Mouse (Mus musculus): ENCODE measurements around the gene Hist1h4a. TPM values are rescaled to one million over a fixed set of nuclear protein-coding genes. Genes with fewer than 3 reads are reported as not detected.

The Hist1h4a gene
- polyA plus RNA-seq, 1 experiment from 2014 or later = 0.93 TPM

- Histone ChIP-seq H3K4me2 (no peak overlapping the region), H3K4me3 (no peak overlapping the region), H3K36me3 (no peaks in the 10 kb centered on the region), H3K27ac (0 out of 2 replicates have a peak overlapping the region, but pooled peaks have one; percentile 20), H3K9ac (no peak overlapping the region), H3K27me3 (replicated peaks) (no peaks in the 10 kb centered on the region; the same call in 1 of the 2 replicates), H3K9me3 (replicated peaks) (no peaks in the 10 kb centered on the region), H3K4me1 (0 out of 2 replicates have a peak, but pooled peaks cover 3% of the 10 kb centered on the region)
- 44% methylated on average over 11 of the region's 11 CpGs for WGBS (ENCODE audit: insufficient replicate concordance)
- ATAC-seq = no peak
These were observed 43.9 kb downstream of the Hist1h4a start for GRCm38 (mm10) chr13:23717176-23717575.

- WGBS (ENCODE audit: insufficient replicate concordance) = 27% methylated on average over 5 of the region's 5 CpGs
- no peaks in the 10 kb centered on the region for H3K36me3 ChIP-seq
- no peak for ATAC-seq
These were observed 44.6 kb downstream of the Hist1h4a start for GRCm38 (mm10) chr13:23716261-23717042.

More at GRCm38 (mm10) chr13:23716261-23717042, 44.6 kb downstream of the Hist1h4a start:
- Histone ChIP-seq H3K27me3 (replicated peaks) (peaks cover 2% of the 10 kb centered on the region), H3K4me3 (no peak overlapping the region), H3K4me1 (0 out of 2 replicates have a peak, but pooled peaks cover 4% of the 10 kb centered on the region), H3K4me2 (no peak overlapping the region), H3K9ac (no peak overlapping the region), H3K9me3 (replicated peaks) (no peaks in the 10 kb centered on the region), H3K27ac (no peak overlapping the region)

Small RNA genes within 50 kb of the gene (microRNA-seq; reads per million reads assigned to microRNA genes)
- gene Gm44314 (not detected), gene Gm44484 (not detected)

Other genes starting within 250 kb of the Hist1h4a start
- 4.4 and 4.7 TPM in 2 replicates for gene Hist1h4h, start 230.2 kb downstream of the Hist1h4a start, polyA plus RNA-seq (2016; fragmentation: Nextera tagmentation; extraction: Ambion mirVana)
- 7.8 and 13.9 TPM in 2 replicates for gene Hist1h2af, start 227.3 kb downstream of the Hist1h4a start, polyA plus RNA-seq (2016; fragmentation: Nextera tagmentation; extraction: Ambion mirVana)
- 12.9 and 16.3 TPM in 2 replicates for gene Hist1h3g, start 225.8 kb downstream of the Hist1h4a start, polyA plus RNA-seq (2016; fragmentation: Nextera tagmentation; extraction: Ambion mirVana)
- gene Hist1h2bh, start 217.8 kb downstream of the Hist1h4a start, polyA plus RNA-seq (2016; fragmentation: Nextera tagmentation; extraction: Ambion mirVana) = 1.4 and 1.5 TPM in 2 replicates
- 1.3 and 1.6 TPM in 2 replicates for gene Hist1h3f, start 217.2 kb downstream of the Hist1h4a start, polyA plus RNA-seq (2016; fragmentation: Nextera tagmentation; extraction: Ambion mirVana)
- gene Hist1h4f, start 209.6 kb downstream of the Hist1h4a start, polyA plus RNA-seq (2016; fragmentation: Nextera tagmentation; extraction: Ambion mirVana) = 1.1 and 1.6 TPM in 2 replicates
- gene Hist1h1d, start 208.0 kb downstream of the Hist1h4a start, polyA plus RNA-seq (2016; fragmentation: Nextera tagmentation; extraction: Ambion mirVana) = 0.89 and 0.93 TPM in 2 replicates
- 4.9 and 6.2 TPM in 2 replicates for gene Hist1h3e, start 198.9 kb downstream of the Hist1h4a start, polyA plus RNA-seq (2016; fragmentation: Nextera tagmentation; extraction: Ambion mirVana)
- gene Hist1h2ae, start 190.0 kb downstream of the Hist1h4a start, polyA plus RNA-seq (2016; fragmentation: Nextera tagmentation; extraction: Ambion mirVana) = 106 and 109 TPM in 2 replicates
- gene Hist1h2bg, start 189.8 kb downstream of the Hist1h4a start, polyA plus RNA-seq (2016; fragmentation: Nextera tagmentation; extraction: Ambion mirVana) = 10.7 and 14.4 TPM in 2 replicates
- 7.1 and 9.9 TPM in 2 replicates for gene Hist1h2bf, start 187.0 kb downstream of the Hist1h4a start, polyA plus RNA-seq (2016; fragmentation: Nextera tagmentation; extraction: Ambion mirVana)
- 1.2 and 3.1 TPM in 2 replicates for gene Hist1h2ad, start 186.8 kb downstream of the Hist1h4a start, polyA plus RNA-seq (2016; fragmentation: Nextera tagmentation; extraction: Ambion mirVana)
- gene Hist1h3d, start 185.5 kb downstream of the Hist1h4a start, polyA plus RNA-seq (2016; fragmentation: Nextera tagmentation; extraction: Ambion mirVana) = 5.3 and 6.2 TPM in 2 replicates
- gene Hist1h4d, start 179.6 kb downstream of the Hist1h4a start, polyA plus RNA-seq (2016; fragmentation: Nextera tagmentation; extraction: Ambion mirVana) = 128 and 134 TPM in 2 replicates
- 2.1 and 2.2 TPM in 2 replicates for gene Hist1h2be, start 140.1 kb downstream of the Hist1h4a start, polyA plus RNA-seq (2016; fragmentation: Nextera tagmentation; extraction: Ambion mirVana)
- 26.5 and 27.9 TPM in 2 replicates for gene Hist1h1e, start 138.7 kb downstream of the Hist1h4a start, polyA plus RNA-seq (2016; fragmentation: Nextera tagmentation; extraction: Ambion mirVana)
- 0.91 and 1.3 TPM in 2 replicates for gene Hist1h2ac, start 77.3 kb downstream of the Hist1h4a start, polyA plus RNA-seq (2016; fragmentation: Nextera tagmentation; extraction: Ambion mirVana)
- gene Hist1h2bc, start 77.0 kb downstream of the Hist1h4a start, polyA plus RNA-seq (2016; fragmentation: Nextera tagmentation; extraction: Ambion mirVana) = 75.3 and 75.6 TPM in 2 replicates
- gene Hist1h1t, start 65.4 kb downstream of the Hist1h4a start, polyA plus RNA-seq (2016; fragmentation: Nextera tagmentation; extraction: Ambion mirVana) = not detected in 2 replicates
- gene Hist1h4c, start 62.8 kb downstream of the Hist1h4a start, polyA plus RNA-seq (2016; fragmentation: Nextera tagmentation; extraction: Ambion mirVana) = 8.6 and 11.6 TPM in 2 replicates
- 4.9 and 5.7 TPM in 2 replicates for gene Hfe, start 50.4 kb downstream of the Hist1h4a start, polyA plus RNA-seq (2016; fragmentation: Nextera tagmentation; extraction: Ambion mirVana)
- gene Hist1h1c, start 22.4 kb downstream of the Hist1h4a start, polyA plus RNA-seq (2016; fragmentation: Nextera tagmentation; extraction: Ambion mirVana) = 56.9 and 57.2 TPM in 2 replicates
- gene Hist1h3c, start 15.6 kb downstream of the Hist1h4a start, polyA plus RNA-seq (2016; fragmentation: Nextera tagmentation; extraction: Ambion mirVana) = 4.8 and 6.7 TPM in 2 replicates
- 4.6 and 5.5 TPM in 2 replicates for gene Hist1h2bb, start 14.5 kb downstream of the Hist1h4a start, polyA plus RNA-seq (2016; fragmentation: Nextera tagmentation; extraction: Ambion mirVana)
- gene Hist1h2ab, start 10.1 kb downstream of the Hist1h4a start, polyA plus RNA-seq (2016; fragmentation: Nextera tagmentation; extraction: Ambion mirVana) = 70.3 TPM in 2 replicates
- 15.2 and 16.6 TPM in 2 replicates for gene Hist1h3b, start 9.0 kb downstream of the Hist1h4a start, polyA plus RNA-seq (2016; fragmentation: Nextera tagmentation; extraction: Ambion mirVana)
- gene Hist1h4b, start 4.2 kb downstream of the Hist1h4a start, polyA plus RNA-seq (2016; fragmentation: Nextera tagmentation; extraction: Ambion mirVana) = 4.5 and 5.7 TPM in 2 replicates
- gene Hist1h3a, start 1.2 kb upstream of the Hist1h4a start, polyA plus RNA-seq (2016; fragmentation: Nextera tagmentation; extraction: Ambion mirVana) = 5.5 and 6.8 TPM in 2 replicates
- 4.9 and 5.8 TPM in 2 replicates for gene Hist1h1a, start 2.4 kb upstream of the Hist1h4a start, polyA plus RNA-seq (2016; fragmentation: Nextera tagmentation; extraction: Ambion mirVana)
- not detected in 2 replicates for gene Trim38, start 8.7 kb upstream of the Hist1h4a start, polyA plus RNA-seq (2016; fragmentation: Nextera tagmentation; extraction: Ambion mirVana)
- 0.35 and 0.43 TPM in 2 replicates for gene Slc17a2, start 45.8 kb upstream of the Hist1h4a start, polyA plus RNA-seq (2016; fragmentation: Nextera tagmentation; extraction: Ambion mirVana)
- gene Slc17a3, start 78.2 kb upstream of the Hist1h4a start, polyA plus RNA-seq (2016; fragmentation: Nextera tagmentation; extraction: Ambion mirVana) = 0.72 and 0.79 TPM in 2 replicates
- not detected in 2 replicates for gene Slc17a1, start 106.5 kb upstream of the Hist1h4a start, polyA plus RNA-seq (2016; fragmentation: Nextera tagmentation; extraction: Ambion mirVana)
- gene Slc17a4, start 153.8 kb upstream of the Hist1h4a start, polyA plus RNA-seq (2016; fragmentation: Nextera tagmentation; extraction: Ambion mirVana) = 0.06 TPM in 1 of 2 replicates, not detected in the other
- not detected in 2 replicates for gene Hist1h2ba, start 172.9 kb upstream of the Hist1h4a start, polyA plus RNA-seq (2016; fragmentation: Nextera tagmentation; extraction: Ambion mirVana)
- not detected in 2 replicates for gene Hist1h2aa, start 173.2 kb upstream of the Hist1h4a start, polyA plus RNA-seq (2016; fragmentation: Nextera tagmentation; extraction: Ambion mirVana)
- not detected in 2 replicates for gene Scgn, start 230.0 kb upstream of the Hist1h4a start, polyA plus RNA-seq (2016; fragmentation: Nextera tagmentation; extraction: Ambion mirVana)

Data from liver, embryonic 12.5 days (tissue).